Mouse (Mus musculus): ENCODE measurements around the gene Glrx5. TPM values are rescaled to one million over a fixed set of nuclear protein-coding genes. Genes with fewer than 3 reads are reported as not detected.
A peak's percentile ranks its signal among the peaks of the same experiment; 100 is the strongest.

Glrx5 gene
- polyA plus RNA-seq, 1 experiment = 245 TPM

DNA sequence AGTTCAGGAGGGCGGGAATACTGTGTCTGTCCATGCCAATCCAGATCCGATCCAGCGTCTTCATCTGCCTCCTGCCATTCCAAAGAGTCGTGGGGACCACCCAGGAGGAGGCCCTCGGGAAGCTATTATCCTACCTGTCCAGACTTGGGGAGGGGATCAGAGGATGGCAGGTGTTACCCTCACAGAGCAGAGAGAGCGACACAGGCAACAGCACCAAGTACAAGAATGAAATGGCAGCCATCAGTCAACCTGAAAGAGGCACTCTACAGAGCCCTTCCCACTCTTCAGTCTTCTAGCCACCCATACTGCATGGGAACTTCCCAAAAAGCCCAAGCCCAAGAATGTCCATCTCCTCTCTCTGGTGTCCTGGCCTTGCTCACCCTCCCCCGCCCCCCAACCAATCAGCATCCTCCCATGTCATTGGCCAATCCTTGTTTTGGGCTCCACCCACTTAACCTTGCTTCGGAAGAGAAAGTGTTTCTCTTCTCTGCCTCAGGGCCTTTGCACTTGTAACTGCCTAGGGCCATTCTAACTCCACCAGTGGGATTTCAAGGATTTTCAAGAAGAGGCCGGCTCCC, 22.2 kb upstream of the Glrx5 start:
- TF ChIP-seq TAL1 (IDR thresholded peaks at IDR 0.05; ENCODE audit: low read length) (no peak), GATA1 (IDR thresholded peaks at IDR 0.05; ENCODE audit: low read length) (no peak)
- Histone ChIP-seq H3K4me1 (ENCODE audit: control insufficient read depth) (peaks cover 88% of the 10 kb centered on the region), H3K27me3 (ENCODE audit: control insufficient read depth) (no peaks in the 10 kb centered on the region), H3K9me3 (ENCODE audit: control insufficient read depth, low read length) (no peaks in the 10 kb centered on the region), H3K4me3 (replicated peaks) (peak overlapping the region; percentile 83), H3K36me3 (ENCODE audit: control insufficient read depth) (peaks cover 30% of the 10 kb centered on the region)

DNA sequence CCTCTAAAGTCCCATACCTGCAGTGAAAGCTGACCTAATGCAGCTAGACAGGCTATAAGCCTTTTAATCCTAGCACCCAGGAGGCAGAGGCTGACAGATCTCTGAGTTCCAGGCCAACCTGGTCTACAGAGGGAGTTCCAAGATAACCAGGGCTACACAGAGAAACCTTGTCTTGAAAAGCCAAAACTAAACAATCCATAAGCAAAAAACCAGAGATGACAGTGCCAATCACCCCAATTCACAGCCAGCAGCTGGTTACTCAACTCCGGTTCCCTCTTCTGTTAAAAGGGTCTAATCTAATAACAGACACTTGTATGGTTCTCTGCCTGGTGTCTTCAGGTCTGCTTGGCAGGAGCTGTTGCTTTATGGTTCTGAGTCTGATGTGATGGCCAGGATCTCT, 20.9 kb upstream of the Glrx5 start:
- Histone ChIP-seq H3K4me3 (replicated peaks) (no peak overlapping the region), H3K4me1 (ENCODE audit: control insufficient read depth) (peaks cover 89% of the 10 kb centered on the region), H3K36me3 (ENCODE audit: control insufficient read depth) (peaks cover 18% of the 10 kb centered on the region), H3K27me3 (ENCODE audit: control insufficient read depth) (no peaks in the 10 kb centered on the region), H3K9me3 (ENCODE audit: control insufficient read depth, low read length) (no peaks in the 10 kb centered on the region)
- TF ChIP-seq GATA1 (IDR thresholded peaks at IDR 0.05; ENCODE audit: low read length) (no peak), TAL1 (IDR thresholded peaks at IDR 0.05; ENCODE audit: low read length) (peak; percentile 69)

DNA sequence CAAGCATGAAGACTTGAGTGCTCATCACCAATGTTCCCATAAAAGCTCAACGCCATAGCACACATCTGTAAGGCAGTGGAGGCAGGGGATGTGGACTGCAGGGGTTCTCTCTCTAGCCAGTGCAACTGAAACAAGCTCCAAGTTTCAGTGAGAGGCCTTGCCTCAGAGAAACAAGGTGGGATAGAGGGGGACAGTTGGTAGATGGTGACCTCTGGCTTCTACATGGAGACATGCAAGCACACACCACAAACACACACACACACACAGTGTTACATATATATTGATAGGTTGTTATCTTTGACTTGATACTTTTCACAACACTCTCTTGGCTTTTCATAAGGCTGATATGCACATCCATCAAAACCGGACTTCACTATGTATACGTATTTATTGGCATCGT, 20.2 kb upstream of the Glrx5 start:
- no peaks in the 10 kb centered on the region for H3K9me3 ChIP-seq (ENCODE audit: control insufficient read depth, low read length)
- no peak overlapping the region for H3K4me3 ChIP-seq (replicated peaks)
- H3K27me3 ChIP-seq (ENCODE audit: control insufficient read depth) = no peaks in the 10 kb centered on the region
- peaks cover 11% of the 10 kb centered on the region for H3K36me3 ChIP-seq (ENCODE audit: control insufficient read depth)
- TF ChIP-seq TAL1 (IDR thresholded peaks at IDR 0.05; ENCODE audit: low read length) (no peak), GATA1 (IDR thresholded peaks at IDR 0.05; ENCODE audit: low read length) (no peak)
- peaks cover 91% of the 10 kb centered on the region for H3K4me1 ChIP-seq (ENCODE audit: control insufficient read depth)

DNA sequence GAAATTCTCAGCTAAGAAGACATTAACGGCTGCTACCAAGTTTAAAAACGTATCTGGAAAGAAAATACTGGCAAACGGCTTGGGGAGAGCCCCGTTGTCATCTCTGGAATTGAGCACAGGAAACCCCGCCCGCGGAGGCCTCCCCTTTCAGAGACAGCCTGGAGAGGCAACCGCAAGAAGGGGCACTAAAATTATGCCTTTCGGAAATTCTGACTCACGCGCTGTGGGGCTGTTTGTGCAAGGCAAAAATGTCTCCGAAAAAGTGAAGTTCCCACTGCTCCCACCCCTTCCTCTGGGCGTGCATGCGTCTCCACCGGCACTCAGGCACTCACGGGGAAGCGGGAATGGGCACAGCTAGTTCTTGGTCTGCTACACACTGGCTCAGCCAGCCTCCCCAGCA, 19.4 kb upstream of the Glrx5 start:
- H3K4me3 ChIP-seq (replicated peaks) = peak overlapping the region; percentile 21
- TF ChIP-seq GATA1 (IDR thresholded peaks at IDR 0.05; ENCODE audit: low read length) = no peak
- TF ChIP-seq TAL1 (IDR thresholded peaks at IDR 0.05; ENCODE audit: low read length) = no peak
- H3K36me3 ChIP-seq (ENCODE audit: control insufficient read depth) = peaks cover 4% of the 10 kb centered on the region
- H3K9me3 ChIP-seq (ENCODE audit: control insufficient read depth, low read length) = no peaks in the 10 kb centered on the region
- peaks cover 91% of the 10 kb centered on the region for H3K4me1 ChIP-seq (ENCODE audit: control insufficient read depth)
- H3K27me3 ChIP-seq (ENCODE audit: control insufficient read depth) = no peaks in the 10 kb centered on the region

DNA sequence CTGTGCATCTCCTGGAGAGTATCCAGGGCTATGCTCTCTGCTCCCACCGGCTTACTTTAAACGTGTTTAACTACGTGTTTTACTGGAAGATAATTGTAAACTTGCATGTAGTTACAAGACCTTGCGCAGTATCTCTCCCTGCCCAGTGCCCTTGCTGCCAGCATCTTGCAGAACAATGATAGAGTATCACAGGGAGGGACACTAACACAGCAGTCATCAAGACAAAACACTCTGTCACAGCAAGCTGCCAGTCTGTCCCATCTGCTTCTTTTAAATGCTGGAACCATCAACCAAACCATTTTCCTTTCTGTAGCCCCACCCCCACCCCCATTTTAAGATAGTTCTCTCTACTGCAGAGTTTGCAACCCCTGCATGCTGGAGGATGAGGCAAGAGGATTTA, 16.3 kb upstream of the Glrx5 start:
- no peak overlapping the region for H3K4me3 ChIP-seq (replicated peaks)

DNA sequence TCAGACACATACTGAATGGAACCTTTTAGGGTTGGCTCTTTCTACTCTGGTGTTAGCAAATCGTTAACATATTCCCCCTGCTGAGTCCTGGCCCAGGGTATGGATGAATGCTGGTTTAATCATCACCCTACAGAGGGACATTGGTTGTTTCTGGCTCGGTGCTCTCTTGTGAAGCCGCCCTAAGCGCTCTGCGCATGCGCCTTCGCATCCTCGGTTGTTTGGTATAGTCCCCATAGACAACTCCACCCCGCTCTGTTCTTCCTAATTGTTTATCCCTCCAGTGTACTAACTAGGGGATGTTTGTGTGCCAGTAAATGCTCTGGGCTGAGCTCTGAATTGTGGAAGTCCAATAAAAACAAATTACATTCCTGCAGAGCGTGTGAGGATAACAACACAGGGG, 15.8 kb upstream of the Glrx5 start:
- TF ChIP-seq TAL1 (IDR thresholded peaks at IDR 0.05; ENCODE audit: low read length) (no peak), GATA1 (IDR thresholded peaks at IDR 0.05; ENCODE audit: low read length) (no peak)
- Histone ChIP-seq H3K36me3 (ENCODE audit: control insufficient read depth) (peaks cover 3% of the 10 kb centered on the region), H3K4me3 (replicated peaks) (no peak overlapping the region), H3K4me1 (ENCODE audit: control insufficient read depth) (peaks cover 96% of the 10 kb centered on the region), H3K27me3 (ENCODE audit: control insufficient read depth) (no peaks in the 10 kb centered on the region), H3K9me3 (ENCODE audit: control insufficient read depth, low read length) (no peaks in the 10 kb centered on the region)

More for the DNA sequence above, 16.3 kb upstream of the Glrx5 start:
- no peaks in the 10 kb centered on the region; the same call in 1 of the 2 replicates for H3K36me3 ChIP-seq (ENCODE audit: control insufficient read depth)
- no peaks in the 10 kb centered on the region for H3K9me3 ChIP-seq (ENCODE audit: control insufficient read depth, low read length)
- TF ChIP-seq TAL1 (IDR thresholded peaks at IDR 0.05; ENCODE audit: low read length) (no peak; the same call in 2 of the 3 replicates), GATA1 (IDR thresholded peaks at IDR 0.05; ENCODE audit: low read length) (no peak)
- no peaks in the 10 kb centered on the region for H3K27me3 ChIP-seq (ENCODE audit: control insufficient read depth)
- peaks cover 96% of the 10 kb centered on the region for H3K4me1 ChIP-seq (ENCODE audit: control insufficient read depth)

DNA sequence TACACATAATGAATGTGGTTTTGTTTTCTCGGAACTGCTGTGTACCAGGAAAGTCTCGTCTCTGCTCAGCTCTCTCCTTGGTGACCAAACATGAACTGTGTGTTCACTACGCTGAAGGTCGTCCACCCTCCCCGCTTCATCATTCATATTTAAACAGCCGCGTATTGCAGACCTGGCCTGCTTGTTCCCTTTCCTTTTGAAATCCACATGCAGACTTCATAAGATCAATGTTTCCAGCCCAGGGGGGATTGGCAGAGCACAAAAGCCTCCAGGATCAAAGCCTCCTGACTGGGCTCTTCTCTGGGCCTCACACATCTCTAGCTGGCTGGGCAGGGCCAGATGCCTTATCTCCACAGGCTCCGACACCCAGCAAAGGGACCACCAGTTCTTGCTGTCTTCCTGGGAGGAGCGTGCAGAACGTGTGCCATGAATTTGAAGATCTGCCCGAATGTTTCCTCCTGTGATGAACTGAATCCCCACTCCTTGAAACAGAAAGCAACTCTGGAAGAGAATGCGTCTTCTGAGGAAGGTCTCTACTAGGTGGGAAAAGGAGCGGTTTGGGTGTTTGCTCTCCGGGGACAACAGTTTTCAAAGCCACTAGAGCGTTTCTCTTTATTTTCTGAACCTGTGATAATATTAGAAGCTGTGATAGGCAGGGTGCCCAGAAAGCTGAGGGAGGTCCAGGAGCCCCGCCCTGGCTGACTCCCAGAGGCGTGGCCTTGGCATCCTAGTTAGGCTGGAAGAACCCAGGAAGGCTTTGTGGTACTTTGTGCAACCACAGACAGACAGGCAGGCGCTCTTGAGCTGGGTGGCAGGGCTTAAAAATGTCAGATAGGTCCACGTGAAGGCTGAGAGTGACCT, 12.9 kb upstream of the Glrx5 start:
- H3K27me3 ChIP-seq (ENCODE audit: control insufficient read depth) = peaks cover 10% of the 10 kb centered on the region; the same call in 1 of the 2 replicates
- TF ChIP-seq TAL1 (IDR thresholded peaks at IDR 0.05; ENCODE audit: low read length) = no peak
- peak; percentile 80 for TF ChIP-seq GATA1 (IDR thresholded peaks at IDR 0.05; ENCODE audit: low read length)

DNA sequence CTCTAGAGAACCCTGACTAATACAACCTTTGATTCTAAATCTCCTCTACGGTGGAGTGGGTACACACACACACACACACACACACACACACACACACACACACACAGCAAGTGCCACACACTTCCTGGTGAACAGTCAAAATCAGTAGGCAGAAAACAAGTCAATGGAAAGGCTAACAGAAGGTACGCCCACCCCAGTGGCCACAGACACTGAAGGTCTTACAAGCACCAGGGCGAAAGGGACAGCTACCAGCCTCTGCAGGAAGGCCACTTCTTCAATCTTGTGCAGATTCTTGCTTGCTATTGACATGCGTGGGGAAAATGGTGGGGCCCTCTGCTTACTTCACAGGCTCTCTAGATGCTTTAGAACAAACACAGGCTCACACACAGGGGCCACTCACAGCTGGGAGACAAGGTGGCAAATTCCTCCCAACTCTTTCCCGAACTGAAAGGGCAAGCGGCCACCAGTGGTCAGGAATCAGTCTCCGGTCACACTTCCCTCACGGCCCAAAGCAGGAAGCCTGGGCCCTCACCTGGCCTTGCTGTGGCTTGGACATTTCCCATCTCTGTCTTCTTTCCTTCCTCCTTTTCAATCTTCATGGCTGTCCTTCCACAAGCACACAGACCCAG, 10.9 kb upstream of the Glrx5 start:
- Histone ChIP-seq H3K4me1 (ENCODE audit: control insufficient read depth) (peaks cover 93% of the 10 kb centered on the region), H3K9me3 (ENCODE audit: control insufficient read depth, low read length) (peaks cover 27% of the 10 kb centered on the region), H3K4me3 (replicated peaks) (peak overlapping the region; percentile 23), H3K27me3 (ENCODE audit: control insufficient read depth) (peaks cover 10% of the 10 kb centered on the region; the same call in 1 of the 2 replicates), H3K36me3 (ENCODE audit: control insufficient read depth) (peaks cover 39% of the 10 kb centered on the region)
- TF ChIP-seq GATA1 (IDR thresholded peaks at IDR 0.05; ENCODE audit: low read length) = no peak
- no peak for TF ChIP-seq TAL1 (IDR thresholded peaks at IDR 0.05; ENCODE audit: low read length)

More for the DNA sequence above, 12.9 kb upstream of the Glrx5 start:
- Histone ChIP-seq H3K4me3 (replicated peaks) (peak overlapping the region; percentile 65), H3K4me1 (ENCODE audit: control insufficient read depth) (peaks cover 92% of the 10 kb centered on the region), H3K9me3 (ENCODE audit: control insufficient read depth, low read length) (peaks cover 23% of the 10 kb centered on the region), H3K36me3 (ENCODE audit: control insufficient read depth) (peaks cover 32% of the 10 kb centered on the region)

DNA sequence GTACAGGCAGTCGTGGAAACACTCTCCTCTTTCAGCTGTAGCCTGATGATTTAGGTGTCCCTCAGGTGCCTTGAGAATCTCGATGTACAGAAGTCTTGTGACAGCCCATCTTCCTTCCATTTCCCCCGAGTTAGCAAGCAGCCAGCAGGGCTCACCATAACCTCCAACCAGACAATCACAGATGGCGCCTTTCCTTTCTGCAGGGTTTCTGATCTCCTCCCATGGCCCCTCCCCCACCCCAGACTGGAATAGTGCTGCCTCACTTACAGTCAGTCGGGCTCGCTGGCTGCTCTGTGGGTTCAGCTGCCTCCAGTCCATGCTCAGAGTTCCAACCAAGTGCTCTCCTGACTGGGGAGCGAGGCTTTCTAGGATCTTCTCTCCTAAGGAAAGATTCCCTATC, 10.3 kb upstream of the Glrx5 start:
- peaks cover 39% of the 10 kb centered on the region for H3K36me3 ChIP-seq (ENCODE audit: control insufficient read depth)
- peaks cover 10% of the 10 kb centered on the region; the same call in 1 of the 2 replicates for H3K27me3 ChIP-seq (ENCODE audit: control insufficient read depth)
- peak overlapping the region; percentile 10 for H3K4me3 ChIP-seq (replicated peaks)
- TF ChIP-seq GATA1 (IDR thresholded peaks at IDR 0.05; ENCODE audit: low read length) = no peak
- no peak for TF ChIP-seq TAL1 (IDR thresholded peaks at IDR 0.05; ENCODE audit: low read length)
- H3K4me1 ChIP-seq (ENCODE audit: control insufficient read depth) = peaks cover 92% of the 10 kb centered on the region
- peaks cover 27% of the 10 kb centered on the region for H3K9me3 ChIP-seq (ENCODE audit: control insufficient read depth, low read length)
